In the genomic region with DNA sequence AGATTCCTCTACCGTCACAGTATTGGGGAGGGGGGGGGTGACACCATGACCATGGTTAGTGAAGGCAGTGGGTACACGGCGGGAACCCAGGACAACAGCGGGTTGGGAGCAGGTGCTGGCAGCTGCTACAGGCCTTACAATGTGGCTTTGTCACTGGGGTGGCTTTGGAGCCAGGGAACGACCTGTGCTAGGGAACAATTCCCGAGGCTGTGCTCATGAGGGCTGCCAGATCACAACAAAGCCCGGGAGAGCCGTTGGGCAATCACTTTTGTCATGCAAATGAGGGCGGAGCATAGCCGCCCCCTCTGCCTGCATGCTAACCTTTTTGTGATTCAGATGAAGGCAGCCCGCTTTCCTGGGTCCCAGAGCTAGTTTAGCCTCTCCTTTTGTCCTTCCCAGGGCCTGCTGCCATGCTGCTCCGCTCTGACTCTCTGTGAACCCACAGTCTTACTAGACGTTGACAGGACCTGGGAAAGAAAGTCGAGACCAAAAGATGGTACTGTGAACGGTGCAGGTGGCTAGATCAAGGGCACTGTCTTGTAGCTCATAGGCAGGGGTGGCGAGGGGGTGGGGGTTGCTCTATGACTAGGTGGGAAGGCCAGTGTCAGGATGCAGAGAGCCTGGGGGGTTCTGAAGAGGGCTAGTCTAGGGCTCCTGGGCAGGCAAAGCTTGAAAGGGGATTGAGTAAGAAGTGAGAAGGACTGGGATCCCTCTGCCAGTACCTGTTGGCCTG, we compare ENCODE assay signal across 8 mouse cellular contexts. TPM values are rescaled to one million over a fixed set of nuclear protein-coding genes. Genes with fewer than 3 reads are reported as not detected.
DNase-seq lines count a peak whose midpoint lies in the region; ATAC-seq and TF ChIP-seq lines count a peak whose summit lies in the region.
"Had no signal": no experiment of that assay in that cellular context is flagged by ENCODE, and none has a peak within 500 bp of the region (broad histone marks: within the 10 kb centered on the region; RNA-seq: fewer than 3 reads in every experiment).

No protein-coding gene starts in this region.

- TF ChIP-seq CTCF in ES-Bruce4 (IDR thresholded peaks at IDR 0.05; ENCODE audit: low read depth, low read length): no peak
- no peak for TF ChIP-seq CTCF in midbrain, postnatal 0 days (IDR thresholded peaks at IDR 0.05)

- H3K9me3 ChIP-seq in ES-Bruce4 (replicated peaks; ENCODE audit: control insufficient read depth, insufficient read depth, low read length, poor library complexity, severe bottlenecking): no peaks in the 10 kb centered on the region
- no peaks in the 10 kb centered on the region for H3K9me3 ChIP-seq in forebrain, embryonic 14.5 days (replicated peaks; ENCODE audit: control insufficient read depth, low read length)
- H3K9me3 ChIP-seq in midbrain, postnatal 0 days (ENCODE audit: low read length): no peaks in the 10 kb centered on the region

- H3K9ac ChIP-seq in ES-Bruce4 (ENCODE audit: low read depth, poor library complexity, severe bottlenecking): peak overlapping the region; percentile 62
- peak overlapping the region; percentile 2; the same call in 1 of the 2 replicates for H3K9ac ChIP-seq in forebrain, embryonic 14.5 days (ENCODE audit: low read length)
- no peak overlapping the region for H3K9ac ChIP-seq in midbrain, postnatal 0 days (replicated peaks; ENCODE audit: low read length, poor library complexity, severe bottlenecking)

- intact Hi-C loops in left cerebral cortex, postnatal 14 days (cut with DNase I): no loop called here

- peak overlapping the region; percentile 99 for H3K27ac ChIP-seq in ES-Bruce4 (ENCODE audit: insufficient read depth, low read length)
- peak overlapping the region; percentile 98 for H3K27ac ChIP-seq in forebrain, embryonic 14.5 days (ENCODE audit: low read depth, low read length)
- H3K27ac ChIP-seq in midbrain, postnatal 0 days (ENCODE audit: low read depth, low read length): peak overlapping the region; percentile 52; the same call in 1 of the 2 replicates

- H3K36me3 ChIP-seq in ES-Bruce4 (ENCODE audit: control insufficient read depth, insufficient read depth, low read length, poor library complexity, severe bottlenecking): no peaks in the 10 kb centered on the region
- H3K36me3 ChIP-seq in forebrain, embryonic 14.5 days (ENCODE audit: control insufficient read depth, insufficient read depth, low read length): no peaks in the 10 kb centered on the region
- H3K36me3 ChIP-seq in midbrain, postnatal 0 days (ENCODE audit: insufficient read depth, low read length): no peaks in the 10 kb centered on the region

- no peaks in the 10 kb centered on the region for H3K27me3 ChIP-seq in ES-Bruce4 (ENCODE audit: control insufficient read depth, insufficient read depth, low read length, poor library complexity, severe bottlenecking)
- H3K27me3 ChIP-seq in forebrain, embryonic 14.5 days (replicated peaks; ENCODE audit: control insufficient read depth, insufficient read depth, low read length): no peaks in the 10 kb centered on the region
- H3K27me3 ChIP-seq in midbrain, postnatal 0 days (ENCODE audit: insufficient read depth, low read length): no peaks in the 10 kb centered on the region; the same call in 1 of the 2 replicates

- peak; percentile 74 for TF ChIP-seq POLR2A in ES-Bruce4 (IDR thresholded peaks at IDR 0.05; ENCODE audit: insufficient read depth, low read length)

- H3K4me2 ChIP-seq in forebrain, embryonic 14.5 days (ENCODE audit: low read length): peak overlapping the region; percentile 4; the same call in 1 of the 2 replicates
- no peak overlapping the region for H3K4me2 ChIP-seq in midbrain, postnatal 0 days (ENCODE audit: low read depth, low read length, poor library complexity, severe bottlenecking)

- 3% methylated on average over 16 of the region's 16 CpGs for WGBS in forebrain, embryonic 14.5 days
- 13% methylated on average over 16 of the region's 16 CpGs for WGBS in midbrain, postnatal 0 days

- peak overlapping the region; percentile 63 for H3K4me3 ChIP-seq in ES-Bruce4 (ENCODE audit: low read depth, low read length)
- no peak overlapping the region for H3K4me3 ChIP-seq in forebrain, embryonic 14.5 days (ENCODE audit: low read depth, low read length)
- no peak overlapping the region for H3K4me3 ChIP-seq in midbrain, postnatal 0 days (ENCODE audit: low read depth, low read length)

- peak; percentile 100 for TF ChIP-seq EP300 in ES-Bruce4 (IDR thresholded peaks at IDR 0.05; ENCODE audit: insufficient read depth, low read depth, low read length)

- H3K4me1 ChIP-seq in ES-Bruce4 (ENCODE audit: control insufficient read depth, insufficient read depth, low read length): peaks cover 20% of the 10 kb centered on the region
- peaks cover 34% of the 10 kb centered on the region for H3K4me1 ChIP-seq in forebrain, embryonic 14.5 days (ENCODE audit: control insufficient read depth, insufficient read depth, low read length)
- H3K4me1 ChIP-seq in midbrain, postnatal 0 days (ENCODE audit: insufficient read depth, low read length): peaks cover 20% of the 10 kb centered on the region

- DNase-seq in forebrain, embryonic 14.5 days (ENCODE audit: low spot score): peak; percentile 95
- DNase-seq in left cerebral cortex, postnatal 14 days (ENCODE audit: low spot score in 2 of 2): peak; percentile 59 to 81
- peak; percentile 81 for DNase-seq in midbrain, postnatal 0 days (ENCODE audit: low spot score)
- peak; percentile 63 for DNase-seq in thymus, postnatal 4 days

- ATAC-seq in CD4-positive, CD25-positive, alpha-beta regulatory T cell, adult 4 months: peak; percentile 33
- ATAC-seq in forebrain, embryonic 14.5 days: peak; percentile 93
- peak; percentile 66 for ATAC-seq in midbrain, postnatal 0 days (ENCODE audit: low FRiP score)
- no peak for ATAC-seq in megakaryocyte, adult 5-6 weeks (ENCODE audit: poor library complexity, severe bottlenecking)

RNA-seq across cellular contexts. Expression of gene Klf13, which starts 18.4 kb away (rescaled TPM):
- 100 to 1,000 TPM; 209 to 217 TPM for polyA plus RNA-seq in CD4-positive, CD25-positive, alpha-beta regulatory T cell, adult 4 months (2017; shearing (Covaris generic))
- polyA plus RNA-seq in ES-Bruce4 (2011; ENCODE audit: insufficient read depth, insufficient read length, low read depth, missing spikeins): 36.5 and 38.2 TPM in 2 replicates
- 28.2 and 33.2 TPM in 2 replicates for polyA plus RNA-seq in forebrain, embryonic 14.5 days (2014; fragmentation: Nextera tagmentation; extraction: Ambion mirVana)
- total RNA-seq in left cerebral cortex, postnatal 14 days (2021): 100 to 1,000 TPM; 168 to 175 TPM
- total RNA-seq in midbrain, postnatal 0 days (2014; rRNA removed): 26.6 and 26.7 TPM in 2 replicates
- 19.7 and 21.5 TPM in 2 replicates for polyA plus RNA-seq in midbrain, postnatal 0 days (2015; fragmentation: Nextera tagmentation; extraction: Ambion mirVana)
- total RNA-seq in megakaryocyte, adult 5-6 weeks (2015): 108 and 122 TPM in 2 replicates
- 61.7 and 64.4 TPM in 2 replicates for total RNA-seq in megakaryocyte, adult 5-6 weeks (2017)

RNA-seq across cellular contexts. Expression of gene E030018B13Rik, which starts 40.5 kb away (rescaled TPM):
- not detected for polyA plus RNA-seq in CD4-positive, CD25-positive, alpha-beta regulatory T cell, adult 4 months (2017; shearing (Covaris generic))
- not detected in 2 replicates for polyA plus RNA-seq in ES-Bruce4 (2011; ENCODE audit: insufficient read depth, insufficient read length, low read depth, missing spikeins)
- polyA plus RNA-seq in forebrain, embryonic 14.5 days (2014; fragmentation: Nextera tagmentation; extraction: Ambion mirVana): not detected in 2 replicates
- not detected for total RNA-seq in left cerebral cortex, postnatal 14 days (2021)
- total RNA-seq in midbrain, postnatal 0 days (2014; rRNA removed): not detected in 2 replicates
- not detected in 2 replicates for polyA plus RNA-seq in midbrain, postnatal 0 days (2015; fragmentation: Nextera tagmentation; extraction: Ambion mirVana)
- total RNA-seq in megakaryocyte, adult 5-6 weeks (2015): not detected in 2 replicates
- total RNA-seq in megakaryocyte, adult 5-6 weeks (2017): not detected in 2 replicates
- total RNA-seq: neutrophil, adult 5-6 weeks had no signal
